Mouse (Mus musculus) adrenal gland, postnatal 25 days (tissue): Measurements from ENCODE around the gene Dph7. TPM values are rescaled to one million over a fixed set of nuclear protein-coding genes. Genes with fewer than 3 reads are reported as not detected.

Experiments used
- DNase-seq: peaks from one replicate; pipeline ENCODE4 v3.0.0; 2021; ENCODE audit warnings: mixed read lengths
- microRNA-seq, 2 experiments: library from miRNA; unstranded; fragments of <30 nt; microRNA quantifications; one replicate each; pipeline ENCODE4 v1.2.0; 2021
- total RNA-seq: library from RNA; stranded (reverse); gene quantifications from 2 replicates; pipeline ENCODE4 v1.2.3, GENCODE M21; 2021

Gene Dph7
- total RNA-seq, 1 experiment from 2014 or later, result 15.5 TPM

- no peak for DNase-seq
These were observed 8.2 kb downstream of the Dph7 start for GRCm38 (mm10) chr2:24970386-24970785.

GRCm38 (mm10) chr2:24974452-24974851 is 12.3 kb downstream of the Dph7 start:
- DNase-seq, result peak; percentile 33

GRCm38 (mm10) chr2:24974906-24975703 is 12.9 kb downstream of the Dph7 start, which contains the start of gene Mrpl41:
Mrpl41 (minus strand) TSS chr2:24975098.
- DNase-seq, result peak; percentile 97

GRCm38 (mm10) chr2:24975704-24976297 is 13.6 kb downstream of the Dph7 start, which contains the start of gene Pnpla7:
Pnpla7 (plus strand) TSS chr2:24976033.
- peak; percentile 81 for DNase-seq

GRCm38 (mm10) chr2:24976960-24977359 is 14.8 kb downstream of the Dph7 start:
- no peak for DNase-seq

- no peak for DNase-seq
These were observed 25.6 kb downstream of the Dph7 start for GRCm38 (mm10) chr2:24987762-24988161.

- DNase-seq, result peak; percentile 51
These were observed 33.1 kb downstream of the Dph7 start for GRCm38 (mm10) chr2:24995332-24995731.

- peak; percentile 80 for DNase-seq
These were observed 34.3 kb downstream of the Dph7 start for GRCm38 (mm10) chr2:24996471-24996870.

- peak; percentile 51 for DNase-seq
These were observed 38.5 kb downstream of the Dph7 start for GRCm38 (mm10) chr2:25000544-25001235.

GRCm38 (mm10) chr2:25003946-25004786 is 42.0 kb downstream of the Dph7 start:
- DNase-seq, result no peak

GRCm38 (mm10) chr2:25006767-25007166 is 44.6 kb downstream of the Dph7 start:
- DNase-seq, result no peak

- DNase-seq, result no peak
These were observed 46.0 kb downstream of the Dph7 start for GRCm38 (mm10) chr2:25008250-25008649.

Small RNA genes lying within 50 kb of the gene (microRNA-seq; reads per million reads assigned to microRNA genes)
- gene Gm22875, result 0 reads per million in 2 experiments

Other genes starting within 250 kb of the Dph7 start
- 1.4 and 3.0 TPM in 2 replicates for gene Cacna1b, start 199.2 kb upstream of the Dph7 start, total RNA-seq
- 66.2 and 70.1 TPM in 2 replicates for gene Ehmt1, start 42.8 kb upstream of the Dph7 start, total RNA-seq
- 16.2 and 26.4 TPM in 2 replicates for gene Arrdc1, start 27.1 kb upstream of the Dph7 start, total RNA-seq
- 21.3 and 26.6 TPM in 2 replicates for gene Zmynd19, start 12.6 kb upstream of the Dph7 start, total RNA-seq
- gene Mrpl41, start 12.7 kb downstream of the Dph7 start, total RNA-seq, result 87.6 and 101 TPM in 2 replicates
- gene Pnpla7, start 13.6 kb downstream of the Dph7 start, total RNA-seq, result 74.0 and 81.1 TPM in 2 replicates
- gene Nsmf, start 92.0 kb downstream of the Dph7 start, total RNA-seq, result 49.8 and 51.3 TPM in 2 replicates
- gene Entpd8, start 117.9 kb downstream of the Dph7 start, total RNA-seq, result 2.1 TPM in 1 of 2 replicates, not detected in the other
- gene Noxa1, start 132.7 kb downstream of the Dph7 start, total RNA-seq, result not detected in 2 replicates
- gene Nrarp, start 218.4 kb downstream of the Dph7 start, total RNA-seq, result 2.2 and 4.0 TPM in 2 replicates
- gene Tor4a, start 234.5 kb downstream of the Dph7 start, total RNA-seq, result 28.1 and 33.9 TPM in 2 replicates
- 61.8 and 66.9 TPM in 2 replicates for gene Nelfb, start 249.1 kb downstream of the Dph7 start, total RNA-seq